Mouse (Mus musculus) brain, embryonic 14.5 days (tissue): ENCODE measurements around the gene Nbea.
"Not testable (repeated sequence)": the region's sequence is repeated elsewhere in the genome, so short reads cannot be mapped to it uniquely, and the experiment has no call there.

Experiments used
- CTCF ChIP-seq: fragments of 200-500 bp; IDR thresholded peaks from 2 replicates; pipeline ENCODE4 v1.5.1; 2012; ENCODE audit warnings: inconsistent platforms, mild to moderate bottlenecking, moderate library complexity, borderline replicate concordance; ENCODE audit not compliant: insufficient read depth, insufficient read length; ENCODE audit errors: extremely low read depth
- POLR2A ChIP-seq: fragments of 200-500 bp; IDR thresholded peaks from 2 replicates; pipeline ENCODE4 v1.6.1; 2012; ENCODE audit warnings: mild to moderate bottlenecking, inconsistent platforms, borderline replicate concordance; ENCODE audit not compliant: poor library complexity, insufficient read depth, insufficient read length, severe bottlenecking; ENCODE audit errors: extremely low read depth

DNA sequence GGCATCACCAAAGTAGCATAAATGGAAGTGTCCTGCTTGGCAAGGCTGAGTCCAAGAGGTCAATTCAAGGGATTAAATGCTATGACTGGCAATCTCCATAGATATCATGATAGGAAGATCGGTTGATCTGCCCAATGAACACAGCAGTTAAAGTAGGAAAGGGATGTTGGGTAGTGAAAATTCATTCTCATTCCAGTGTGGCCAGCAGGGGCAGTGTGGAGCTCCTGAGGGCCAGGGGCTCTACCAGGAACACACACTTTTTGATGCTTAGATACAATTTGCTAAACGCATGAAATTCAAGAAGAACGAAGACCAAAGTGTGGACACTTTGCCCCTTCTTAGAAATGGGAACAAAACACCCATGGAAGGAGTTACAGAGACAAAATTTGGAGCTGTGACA lies 561.5 kb downstream of the Nbea start:
- TF ChIP-seq CTCF, result peak; percentile 36; the same call in 1 of the 2 replicates
- TF ChIP-seq POLR2A, result not testable (repeated sequence)
